Mouse (Mus musculus) skeletal muscle tissue, postnatal 0 days (tissue): ENCODE measurements around the gene Slc22a23. TPM values are rescaled to one million over a fixed set of nuclear protein-coding genes. Genes with fewer than 3 reads are reported as not detected.

Source experiments
- polyA plus RNA-seq: library from polyadenylated mRNA; unstranded; fragments of >200 nt; fragmentation: Nextera tagmentation; extraction: Ambion mirVana; gene quantifications from 2 replicates; pipeline ENCODE4 v1.2.1, GENCODE M21; 2015

Slc22a23 gene
- 0.58 and 1.1 TPM in 2 replicates for polyA plus RNA-seq

GRCm38 (mm10) chr13:34345128-34346085, at the start of gene Slc22a23:
Slc22a23 (minus strand) TSS chr13:34345182.

GRCm38 (mm10) chr13:34162491-34163303, 182.3 kb downstream of the Slc22a23 start, which contains the start of gene Psmg4:
Psmg4 (plus strand) TSS chr13:34162964.

GRCm38 (mm10) chr13:34130226-34130731, 214.7 kb downstream of the Slc22a23 start, which contains the start of gene Tubb2b:
Tubb2b (minus strand) TSS chr13:34130466.

Other genes with a start within 250 kb of the Slc22a23 start
- 21.6 and 23.6 TPM in 2 replicates for gene Tubb2b, start 214.7 kb downstream of the Slc22a23 start, polyA plus RNA-seq
- gene Psmg4, start 182.2 kb downstream of the Slc22a23 start, polyA plus RNA-seq: 61.6 and 61.9 TPM in 2 replicates